Mouse (Mus musculus) heart, embryonic 16.5 days (tissue): ENCODE results near the gene Tepsin. TPM values are rescaled to one million over a fixed set of nuclear protein-coding genes. Genes with fewer than 3 reads are reported as not detected.

Source experiments
- ATAC-seq: fragments of 200-750 bp; cut with Nextera tagmentation; replicated peaks from 2 replicates; pipeline ENCODE4 v1.8.0; 2017; ENCODE audit warnings: moderate number of reproducible peaks; ENCODE audit not compliant: insufficient read depth, low FRiP score; ENCODE audit errors: extremely low read depth
- H3K27ac ChIP-seq: fragments of 300-500 bp; sonication (generic); 2 replicates; pipeline ENCODE4 v1.5.1; 2014; ENCODE audit warnings: mild to moderate bottlenecking, low read length, control low read depth, moderate library complexity
- H3K27me3 ChIP-seq: fragments of 300-500 bp; sonication (generic); 2 replicates; pipeline ENCODE4 v1.6.1; 2014; ENCODE audit warnings: low read length, mixed read lengths; ENCODE audit not compliant: control insufficient read depth, insufficient read depth
- H3K36me3 ChIP-seq: fragments of 300-500 bp; sonication (generic); 2 replicates; pipeline ENCODE4 v1.6.1; 2014; ENCODE audit not compliant: control insufficient read depth, insufficient read depth
- H3K4me1 ChIP-seq: fragments of 300-500 bp; sonication (generic); 2 replicates; pipeline ENCODE4 v1.6.1; 2014; ENCODE audit warnings: low read length, mixed read lengths; ENCODE audit not compliant: control insufficient read depth, insufficient read depth
- H3K4me2 ChIP-seq: fragments of 300-500 bp; sonication (generic); 2 replicates; pipeline ENCODE4 v1.6.1; 2014; ENCODE audit warnings: low read depth, mild to moderate bottlenecking, control low read depth, low read length
- H3K4me3 ChIP-seq: fragments of 300-500 bp; sonication (generic); 2 replicates; pipeline ENCODE4 v1.5.1; 2014; ENCODE audit warnings: mild to moderate bottlenecking, control low read depth, low read length
- H3K9ac ChIP-seq: fragments of 300-500 bp; sonication (generic); 2 replicates; pipeline ENCODE4 v1.6.1; 2014; ENCODE audit warnings: low read length, control low read depth
- H3K9me3 ChIP-seq: fragments of 300-500 bp; sonication (generic); replicated peaks from 2 replicates; pipeline ENCODE4 v1.6.1; 2016; ENCODE audit warnings: low read length; ENCODE audit not compliant: control insufficient read depth
- WGBS: fragments of 180-500 bp; shearing (Covaris S2); extraction: QIAGEN DNeasy Blood & Tissue Kit; methylation state at CpG from one replicate; pipeline ENCODE4 v1.1.7; 2014; 5-methylcytosine and 5-hydroxymethylcytosine counted together
- polyA plus RNA-seq: library from polyadenylated mRNA; unstranded; fragments of >200 nt; fragmentation: Nextera tagmentation; extraction: Ambion mirVana; gene quantifications from 2 replicates; pipeline ENCODE4 v1.2.1, GENCODE M21; 2015

Gene Tepsin
- polyA plus RNA-seq, 1 experiment from 2014 or later: 16.9 TPM

DNA sequence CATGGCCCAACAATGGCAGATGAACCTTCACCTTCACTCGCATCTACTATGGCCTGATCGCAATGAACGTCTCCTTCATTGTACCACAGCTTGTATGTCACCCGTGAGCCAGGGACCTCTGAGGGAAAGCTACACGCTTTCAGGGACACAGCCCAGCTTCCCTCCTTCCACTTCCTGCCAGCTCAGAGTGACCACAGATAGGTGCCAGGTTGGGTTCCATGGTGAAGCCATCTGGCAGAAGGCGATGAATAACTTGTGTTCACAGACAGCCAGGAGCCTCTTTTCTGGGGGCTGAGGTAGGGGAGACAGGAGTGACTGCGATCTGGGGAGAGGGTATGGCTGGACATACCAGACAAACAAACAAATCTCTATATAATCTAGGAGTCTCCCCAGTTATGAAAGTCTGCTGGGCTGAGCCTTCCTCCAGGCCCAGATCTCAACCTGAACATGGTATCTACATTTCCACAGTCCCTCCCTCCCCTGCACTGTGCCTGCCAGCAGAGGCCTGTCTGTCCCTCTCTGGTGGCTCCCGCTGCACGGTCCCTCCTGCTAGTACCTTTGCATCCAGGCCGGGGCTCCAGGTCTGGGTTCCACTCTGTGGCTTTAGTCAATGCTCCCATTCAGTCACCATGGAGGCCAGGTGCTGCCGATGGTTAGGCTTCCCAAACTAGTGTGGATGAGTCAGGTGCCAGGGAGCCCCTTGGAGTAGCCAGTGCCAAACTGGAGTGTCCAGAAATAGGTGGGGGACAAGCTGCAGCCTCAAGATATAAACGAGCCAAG is 42.4 kb downstream of the Tepsin start:
- ATAC-seq: no peak
- Histone ChIP-seq H3K27ac (no peak overlapping the region), H3K9ac (no peak overlapping the region), H3K36me3 (no peaks in the 10 kb centered on the region), H3K4me2 (no peak overlapping the region), H3K27me3 (no peaks in the 10 kb centered on the region), H3K9me3 (0 out of 2 replicates have a peak, but pooled peaks cover 2% of the 10 kb centered on the region), H3K4me1 (peaks cover 9% of the 10 kb centered on the region), H3K4me3 (no peak overlapping the region)
- WGBS: 76% methylated on average over 12 of the region's 12 CpGs

- H3K4me1 ChIP-seq: peaks cover 12% of the 10 kb centered on the region
- H3K4me2 ChIP-seq: no peak overlapping the region
- WGBS: 85% methylated on average over 4 of the region's 4 CpGs
- H3K9me3 ChIP-seq: 0 out of 2 replicates have a peak, but pooled peaks cover 2% of the 10 kb centered on the region
- H3K27ac ChIP-seq: no peak overlapping the region
- no peak for ATAC-seq
- no peak overlapping the region for H3K4me3 ChIP-seq
- H3K9ac ChIP-seq: no peak overlapping the region
- H3K27me3 ChIP-seq: peaks cover 3% of the 10 kb centered on the region
- H3K36me3 ChIP-seq: no peaks in the 10 kb centered on the region
These were observed 44.7 kb downstream of the Tepsin start for GRCm38 (mm10) chr11:120053846-120054245.

GRCm38 (mm10) chr11:120052274-120052673 is 46.3 kb downstream of the Tepsin start:
- Histone ChIP-seq H3K27ac (no peak overlapping the region), H3K27me3 (peaks cover 19% of the 10 kb centered on the region), H3K4me3 (no peak overlapping the region), H3K36me3 (no peaks in the 10 kb centered on the region), H3K9ac (no peak overlapping the region), H3K4me1 (peaks cover 15% of the 10 kb centered on the region), H3K4me2 (no peak overlapping the region), H3K9me3 (no peaks in the 10 kb centered on the region)
- 50% methylated on average over 9 of the region's 9 CpGs for WGBS
- ATAC-seq: 0 out of 2 replicates have a peak, but pooled peaks have one; percentile 39

DNA sequence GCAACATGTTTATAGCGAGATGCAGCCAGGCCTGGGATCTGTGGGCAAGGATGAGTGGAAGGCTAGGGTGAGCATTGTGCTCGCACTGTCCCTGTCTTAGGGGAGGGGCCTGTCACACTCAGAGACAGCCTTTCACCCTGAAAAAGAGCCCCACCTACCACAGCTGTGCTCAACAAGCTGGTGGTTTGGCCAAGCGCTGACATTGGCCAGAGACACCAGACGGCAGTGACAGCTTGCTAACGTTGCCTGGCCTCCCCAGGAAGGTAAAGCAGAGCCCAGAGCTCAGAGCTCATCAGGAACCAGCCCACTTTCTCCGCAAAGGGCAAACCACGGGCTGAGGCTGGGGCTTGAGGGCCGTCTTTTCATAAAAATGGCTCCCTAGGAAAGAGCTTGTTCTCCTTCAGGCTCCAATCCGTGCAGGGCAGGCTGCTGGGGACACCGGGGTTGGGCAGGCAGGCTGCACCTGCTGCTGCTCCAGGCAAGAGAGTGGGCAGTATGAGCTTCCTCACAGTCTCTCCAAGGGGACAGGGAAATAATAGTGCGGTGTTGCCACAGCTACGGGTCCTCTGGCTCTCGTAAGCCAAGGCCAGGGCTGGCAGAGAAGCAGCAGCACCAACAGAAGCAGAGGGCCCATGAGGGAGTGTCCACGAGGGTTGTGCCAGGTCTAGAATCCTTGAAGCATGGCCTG is 47.3 kb downstream of the Tepsin start:
- no peak overlapping the region for H3K27ac ChIP-seq
- H3K4me3 ChIP-seq: no peak overlapping the region
- peaks cover 27% of the 10 kb centered on the region for H3K27me3 ChIP-seq
- no peaks in the 10 kb centered on the region for H3K36me3 ChIP-seq
- 47% methylated on average over 14 of the region's 14 CpGs for WGBS
- no peaks in the 10 kb centered on the region for H3K9me3 ChIP-seq
- peaks cover 15% of the 10 kb centered on the region for H3K4me1 ChIP-seq
- no peak overlapping the region for H3K4me2 ChIP-seq
- no peak overlapping the region; the same call in 1 of the 2 replicates for H3K9ac ChIP-seq
- ATAC-seq: no peak

DNA sequence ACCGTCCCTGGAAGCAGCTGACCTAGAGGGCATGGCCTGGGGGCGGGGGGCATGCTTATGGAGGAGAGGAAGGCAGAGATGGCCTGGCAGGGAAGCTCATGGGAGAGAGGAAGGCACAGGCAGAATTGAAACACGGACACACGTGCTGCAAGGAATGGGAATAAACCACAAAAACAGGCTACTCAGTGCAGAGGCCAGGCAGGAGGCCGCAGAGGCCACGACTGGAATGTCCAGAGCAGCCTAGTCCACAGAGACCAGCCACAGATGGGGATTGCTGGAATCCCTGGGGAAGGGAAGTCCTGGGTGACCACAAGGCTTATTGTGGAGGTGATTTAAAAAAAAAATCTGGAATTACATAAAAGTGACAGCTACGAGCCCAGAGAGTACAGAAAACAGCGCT is 49.5 kb downstream of the Tepsin start:
- Histone ChIP-seq H3K9ac (no peak overlapping the region), H3K27me3 (peaks cover 35% of the 10 kb centered on the region), H3K4me2 (no peak overlapping the region), H3K9me3 (no peaks in the 10 kb centered on the region), H3K4me3 (no peak overlapping the region), H3K27ac (no peak overlapping the region), H3K36me3 (no peaks in the 10 kb centered on the region), H3K4me1 (peaks cover 15% of the 10 kb centered on the region)
- ATAC-seq: no peak
- WGBS: 85% methylated on average over 8 of the region's 8 CpGs

DNA sequence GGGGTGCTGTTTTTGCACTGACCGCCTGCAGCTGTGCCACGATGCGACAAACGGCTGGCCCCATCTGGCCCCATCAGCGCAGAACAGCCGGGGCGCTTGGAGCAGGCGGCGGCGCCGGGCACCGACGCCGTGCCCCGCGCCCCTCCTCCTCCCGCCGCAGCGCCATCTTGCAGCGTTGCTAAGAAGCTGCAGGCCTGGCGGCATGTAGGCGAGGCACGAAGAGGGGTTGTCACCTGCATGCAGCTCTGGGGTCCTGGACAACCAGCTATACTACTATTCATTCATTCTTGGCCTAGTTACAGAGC is 50.3 kb downstream of the Tepsin start:
- no peak for ATAC-seq
- H3K4me1 ChIP-seq: peaks cover 15% of the 10 kb centered on the region
- H3K4me2 ChIP-seq: 0 out of 2 replicates have a peak overlapping the region, but pooled peaks have one; percentile 10

DNA sequence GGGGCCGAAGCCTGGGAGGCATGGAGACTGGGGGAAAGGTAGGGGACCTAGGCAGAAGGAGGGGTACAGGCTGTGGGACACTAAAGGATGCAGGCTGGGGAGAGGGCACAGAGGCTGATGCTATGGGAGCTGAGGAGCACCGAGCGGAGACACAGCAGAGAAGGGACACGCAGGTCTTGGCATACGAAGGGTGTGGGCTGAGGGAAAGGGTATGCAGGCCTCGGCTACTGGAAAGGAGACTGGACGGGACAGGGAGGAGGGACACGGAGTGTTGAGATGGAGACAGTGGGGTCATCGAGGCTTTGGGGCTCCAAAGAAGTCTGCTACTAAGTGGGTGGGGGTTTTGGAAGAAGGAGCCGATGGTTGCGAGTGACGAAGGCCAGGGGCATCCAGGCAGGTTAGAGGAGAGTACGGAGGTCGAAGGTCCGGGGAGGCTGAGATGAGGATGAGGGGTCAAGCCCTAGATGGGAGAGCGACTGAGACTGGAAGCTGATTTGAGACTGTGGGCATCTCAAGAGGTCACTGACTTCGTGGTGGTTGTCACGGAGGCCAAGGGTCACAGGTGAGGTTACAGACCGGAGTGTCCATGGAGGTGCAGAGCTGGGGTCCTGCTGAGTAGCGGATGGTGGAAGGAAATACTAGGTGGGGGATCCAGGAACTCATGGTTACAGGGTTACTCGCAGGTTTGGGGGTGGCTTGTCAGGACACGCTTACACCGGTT is 50.8 kb downstream of the Tepsin start:
- 17% methylated on average over 23 of the region's 23 CpGs for WGBS
- Histone ChIP-seq H3K27ac (no peak overlapping the region), H3K36me3 (no peaks in the 10 kb centered on the region), H3K9ac (peak overlapping the region; percentile 23; the same call in 1 of the 2 replicates), H3K9me3 (no peaks in the 10 kb centered on the region), H3K4me3 (peak overlapping the region; percentile 58), H3K27me3 (peaks cover 35% of the 10 kb centered on the region), H3K4me2 (peak overlapping the region; percentile 89), H3K4me1 (peaks cover 15% of the 10 kb centered on the region)
- no peak for ATAC-seq

More for the DNA sequence above, 50.3 kb downstream of the Tepsin start:
- H3K36me3 ChIP-seq: no peaks in the 10 kb centered on the region
- H3K27me3 ChIP-seq: peaks cover 35% of the 10 kb centered on the region
- no peak overlapping the region; the same call in 1 of the 2 replicates for H3K4me3 ChIP-seq
- H3K9ac ChIP-seq: no peak overlapping the region
- no peaks in the 10 kb centered on the region for H3K9me3 ChIP-seq
- no peak overlapping the region for H3K27ac ChIP-seq
- 9% methylated on average over 22 of the region's 23 CpGs for whole genome bisulfite sequencing

GRCm38 (mm10) chr11:120046553-120047191 is 51.9 kb downstream of the Tepsin start, which contains the start of gene Aatk:
Gene Aatk, minus strand, starts transcription at chr11:120047167.
- no peaks in the 10 kb centered on the region for H3K9me3 ChIP-seq
- no peaks in the 10 kb centered on the region for H3K36me3 ChIP-seq
- 2% methylated on average over 62 of the region's 63 CpGs for WGBS
- H3K4me2 ChIP-seq: peak within 1 kb of the TSS; percentile 89
- H3K9ac ChIP-seq: peak within 1 kb of the TSS; percentile 61
- H3K27ac ChIP-seq: no peak within 1 kb of the TSS
- peak within 1 kb of the TSS; percentile 58 for H3K4me3 ChIP-seq
- peaks cover 35% of the 10 kb centered on the region for H3K27me3 ChIP-seq
- no peak for ATAC-seq
- H3K4me1 ChIP-seq: peaks cover 11% of the 10 kb centered on the region
